Mouse (Mus musculus) neural tube, embryonic 15.5 days (tissue): ENCODE measurements around the gene Ppp1r11. TPM values are rescaled to one million over a fixed set of nuclear protein-coding genes. Genes with fewer than 3 reads are reported as not detected.

Experiments
- ATAC-seq: fragments of 200-750 bp; cut with Nextera tagmentation; 2 replicates; pipeline ENCODE4 v1.8.0; 2017; ENCODE audit warnings: mild to moderate bottlenecking, moderate TSS enrichment, moderate library complexity; ENCODE audit not compliant: low FRiP score
- H3K27ac ChIP-seq: fragments of 300-500 bp; sonication (generic); replicated peaks from 2 replicates; pipeline ENCODE4 v1.5.1; 2015; ENCODE audit warnings: mild to moderate bottlenecking, inconsistent platforms
- H3K27me3 ChIP-seq: fragments of 300-500 bp; sonication (generic); replicated peaks from 2 replicates; pipeline ENCODE4 v1.6.1; 2015; ENCODE audit warnings: inconsistent platforms
- H3K36me3 ChIP-seq: fragments of 300-500 bp; sonication (generic); 2 replicates; pipeline ENCODE4 v1.6.1; 2015; ENCODE audit warnings: inconsistent platforms
- H3K4me1 ChIP-seq: fragments of 300-500 bp; sonication (generic); 2 replicates; pipeline ENCODE4 v1.6.1; 2015; ENCODE audit warnings: inconsistent platforms
- H3K4me2 ChIP-seq: fragments of 300-500 bp; sonication (generic); 2 replicates; pipeline ENCODE4 v1.6.1; 2015; ENCODE audit warnings: inconsistent platforms, mild to moderate bottlenecking, moderate library complexity
- H3K4me3 ChIP-seq: fragments of 300-500 bp; sonication (generic); replicated peaks from 2 replicates; pipeline ENCODE4 v1.5.1; 2015; ENCODE audit warnings: mild to moderate bottlenecking, inconsistent platforms
- H3K9ac ChIP-seq: fragments of 300-500 bp; sonication (generic); replicated peaks from 2 replicates; pipeline ENCODE4 v1.6.1; 2015; ENCODE audit warnings: mild to moderate bottlenecking, inconsistent platforms
- H3K9me3 ChIP-seq: fragments of 300-500 bp; sonication (generic); replicated peaks from 2 replicates; pipeline ENCODE4 v1.6.1; 2016; ENCODE audit warnings: inconsistent platforms
- WGBS: fragments of 180-500 bp; shearing (Covaris S2); methylation state at CpG from one replicate; pipeline ENCODE4 v1.1.7; 2015; ENCODE audit warnings: mixed read lengths; 5-methylcytosine and 5-hydroxymethylcytosine counted together
- polyA plus RNA-seq: library from polyadenylated mRNA; unstranded; fragments of >200 nt; fragmentation: Nextera tagmentation; extraction: Ambion mirVana; gene quantifications from 2 replicates; pipeline ENCODE4 v1.2.1, GENCODE M21; 2015

Ppp1r11 gene
- polyA plus RNA-seq, 1 experiment from 2014 or later = 168 TPM

GRCm38 (mm10) chr17:36903651-36904050, 47.9 kb downstream of the Ppp1r11 start:
- WGBS = 77% methylated on average over 3 of the region's 3 CpGs
- Histone ChIP-seq H3K27ac (no peak overlapping the region), H3K9ac (no peak overlapping the region), H3K4me1 (no peaks in the 10 kb centered on the region), H3K36me3 (no peaks in the 10 kb centered on the region), H3K4me3 (no peak overlapping the region), H3K4me2 (no peak overlapping the region), H3K27me3 (no peaks in the 10 kb centered on the region), H3K9me3 (no peaks in the 10 kb centered on the region)
- no peak for ATAC-seq

DNA sequence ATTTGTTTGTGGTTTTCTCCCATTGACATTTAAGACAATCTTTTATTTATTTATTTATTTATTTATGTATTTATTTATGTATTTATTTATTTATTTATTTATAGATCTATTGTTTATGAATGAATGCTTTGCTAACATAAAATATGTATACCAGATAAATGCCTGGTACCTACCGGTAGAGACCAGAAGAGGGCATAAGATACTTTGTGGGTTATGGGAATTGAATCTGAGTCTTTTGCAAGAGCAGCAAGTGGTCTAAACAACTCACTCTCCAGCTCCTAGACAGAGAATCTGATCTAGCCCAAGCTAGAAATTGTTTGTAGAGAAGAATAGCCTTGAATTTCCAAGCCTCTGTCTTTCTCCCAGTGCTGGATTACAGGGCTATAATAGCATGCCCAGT, 50.9 kb downstream of the Ppp1r11 start:
- Histone ChIP-seq H3K9me3 (no peaks in the 10 kb centered on the region), H3K4me3 (no peak overlapping the region), H3K36me3 (no peaks in the 10 kb centered on the region), H3K4me1 (no peaks in the 10 kb centered on the region), H3K27ac (no peak overlapping the region), H3K27me3 (no peaks in the 10 kb centered on the region), H3K9ac (no peak overlapping the region), H3K4me2 (no peak overlapping the region)
- 24% methylated on average over 1 of the region's 1 CpGs for WGBS
- ATAC-seq = no peak

- no peak overlapping the region for H3K9ac ChIP-seq
- no peaks in the 10 kb centered on the region for H3K4me1 ChIP-seq
- H3K4me2 ChIP-seq = no peak overlapping the region
- 89% methylated on average over 5 of the region's 5 CpGs for WGBS
- no peak for ATAC-seq
- no peak overlapping the region for H3K27ac ChIP-seq
- H3K4me3 ChIP-seq = no peak overlapping the region
- no peaks in the 10 kb centered on the region for H3K27me3 ChIP-seq
- H3K36me3 ChIP-seq = no peaks in the 10 kb centered on the region
- H3K9me3 ChIP-seq = no peaks in the 10 kb centered on the region
Measured at GRCm38 (mm10) chr17:36900001-36900400, 51.5 kb downstream of the Ppp1r11 start.

DNA sequence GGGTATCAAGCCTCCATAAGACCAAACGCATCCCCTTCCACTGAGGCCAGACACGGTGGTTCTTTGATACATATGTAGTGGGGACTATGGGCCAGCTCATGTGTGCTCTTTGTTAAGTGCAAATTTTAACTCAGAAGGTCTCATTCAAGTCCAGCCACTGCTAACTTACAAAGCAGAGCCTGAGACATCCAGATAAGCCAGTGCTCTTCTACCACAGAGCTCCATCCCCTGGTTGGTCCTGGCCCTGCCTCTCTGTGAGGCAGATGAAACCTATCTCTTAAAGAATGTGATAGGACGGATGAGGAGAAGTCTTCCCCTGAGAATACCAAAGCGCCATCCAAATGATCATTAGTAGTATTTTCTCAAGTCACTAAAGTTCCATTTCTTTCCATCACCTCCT, 52.2 kb downstream of the Ppp1r11 start:
- Histone ChIP-seq H3K9me3 (no peaks in the 10 kb centered on the region), H3K4me2 (no peak overlapping the region), H3K4me1 (no peaks in the 10 kb centered on the region), H3K4me3 (no peak overlapping the region), H3K27ac (no peak overlapping the region), H3K27me3 (no peaks in the 10 kb centered on the region), H3K9ac (no peak overlapping the region), H3K36me3 (no peaks in the 10 kb centered on the region)
- no peak for ATAC-seq
- 89% methylated on average over 4 of the region's 4 CpGs for WGBS

Other genes starting within 250 kb of the Ppp1r11 start
- gene H2-M10.5, start 178.8 kb downstream of the Ppp1r11 start, polyA plus RNA-seq = not detected in 2 replicates
- gene H2-M10.6, start 139.6 kb downstream of the Ppp1r11 start, polyA plus RNA-seq = not detected in 2 replicates
- 51.2 and 52.0 TPM in 2 replicates for gene Trim26, start 114.6 kb downstream of the Ppp1r11 start, polyA plus RNA-seq
- 0.73 and 0.82 TPM in 2 replicates for gene Trim15, start 84.5 kb downstream of the Ppp1r11 start, polyA plus RNA-seq
- 1.4 and 1.9 TPM in 2 replicates for gene Trim10, start 82.2 kb downstream of the Ppp1r11 start, polyA plus RNA-seq
- not detected in 2 replicates for gene Trim40, start 61.6 kb downstream of the Ppp1r11 start, polyA plus RNA-seq
- gene Trim31, start 53.6 kb downstream of the Ppp1r11 start, polyA plus RNA-seq = 2.2 TPM in 1 of 2 replicates, not detected in the other
- 1.9 and 2.0 TPM in 2 replicates for gene Rnf39, start 8.8 kb downstream of the Ppp1r11 start, polyA plus RNA-seq
- 59.2 and 62.9 TPM in 2 replicates for gene Znrd1, start 6.8 kb upstream of the Ppp1r11 start, polyA plus RNA-seq
- 5.5 and 5.8 TPM in 2 replicates for gene Znrd1as, start 6.9 kb upstream of the Ppp1r11 start, polyA plus RNA-seq
- gene 2410137M14Rik, start 29.5 kb upstream of the Ppp1r11 start, polyA plus RNA-seq = 0.27 TPM in 1 of 2 replicates, not detected in the other
- 2.5 and 2.7 TPM in 2 replicates for gene H2-M5, start 37.8 kb upstream of the Ppp1r11 start, polyA plus RNA-seq
- 200 and 252 TPM in 2 replicates for gene Zfp57, start 49.4 kb upstream of the Ppp1r11 start, polyA plus RNA-seq
- gene Mog, start 71.7 kb upstream of the Ppp1r11 start, polyA plus RNA-seq = 1.5 and 2.0 TPM in 2 replicates
- 77.9 and 90.1 TPM in 2 replicates for gene Gabbr1, start 94.2 kb upstream of the Ppp1r11 start, polyA plus RNA-seq
- gene Olfr90, start 136.8 kb upstream of the Ppp1r11 start, polyA plus RNA-seq = 0.06 TPM in 1 of 2 replicates, not detected in the other
- not detected in 2 replicates for gene Olfr91, start 146.5 kb upstream of the Ppp1r11 start, polyA plus RNA-seq
- gene Olfr92, start 168.3 kb upstream of the Ppp1r11 start, polyA plus RNA-seq = not detected in 2 replicates
- gene Olfr93, start 209.8 kb upstream of the Ppp1r11 start, polyA plus RNA-seq = not detected in 2 replicates
- 3.8 TPM in 1 of 2 replicates, not detected in the other for gene Ubd, start 242.2 kb upstream of the Ppp1r11 start, polyA plus RNA-seq
- gene Olfr94, start 249.3 kb upstream of the Ppp1r11 start, polyA plus RNA-seq = 0.14 and 0.19 TPM in 2 replicates